Mouse (Mus musculus) midbrain, embryonic 16.5 days (tissue): Measurements from ENCODE around the gene Amd1. TPM values are rescaled to one million over a fixed set of nuclear protein-coding genes. Genes with fewer than 3 reads are reported as not detected.

Source experiments
- ATAC-seq: fragments of 200-750 bp; cut with Nextera tagmentation; 2 replicates; pipeline ENCODE4 v1.8.0; 2017; ENCODE audit warnings: moderate TSS enrichment
- H3K27ac ChIP-seq: fragments of 300-500 bp; sonication (generic); 2 replicates; pipeline ENCODE4 v1.5.1; 2014; ENCODE audit warnings: mild to moderate bottlenecking, low read length, mixed read lengths
- H3K27me3 ChIP-seq: fragments of 300-500 bp; sonication (generic); 2 replicates; pipeline ENCODE4 v1.6.1; 2014; ENCODE audit warnings: low read depth, low read length, mixed read lengths; ENCODE audit not compliant: control insufficient read depth, insufficient read depth
- H3K36me3 ChIP-seq: fragments of 300-500 bp; sonication (generic); 2 replicates; pipeline ENCODE4 v1.6.1; 2014; ENCODE audit warnings: mild to moderate bottlenecking, low read length, moderate library complexity, mixed read lengths; ENCODE audit not compliant: control insufficient read depth, insufficient read depth
- H3K4me1 ChIP-seq: fragments of 300-500 bp; sonication (generic); 2 replicates; pipeline ENCODE4 v1.6.1; 2014; ENCODE audit warnings: mild to moderate bottlenecking, low read length, mixed read lengths; ENCODE audit not compliant: control insufficient read depth, insufficient read depth
- H3K4me2 ChIP-seq: fragments of 300-500 bp; sonication (generic); 2 replicates; pipeline ENCODE4 v1.6.1; 2014; ENCODE audit warnings: mild to moderate bottlenecking, low read length, mixed read lengths
- H3K4me3 ChIP-seq: fragments of 300-500 bp; sonication (generic); 2 replicates; pipeline ENCODE4 v1.5.1; 2014; ENCODE audit warnings: low read depth, mild to moderate bottlenecking, low read length, moderate library complexity, mixed read lengths
- H3K9ac ChIP-seq: fragments of 300-500 bp; sonication (generic); 2 replicates; pipeline ENCODE4 v1.6.1; 2014; ENCODE audit warnings: low read depth, low read length, mixed read lengths
- H3K9me3 ChIP-seq: fragments of 300-500 bp; sonication (generic); replicated peaks from 2 replicates; pipeline ENCODE4 v1.6.1; 2014; ENCODE audit warnings: mild to moderate bottlenecking, low read length, mixed read lengths; ENCODE audit not compliant: control insufficient read depth, poor library complexity, severe bottlenecking
- WGBS: fragments of 180-500 bp; shearing (Covaris S2); extraction: QIAGEN DNeasy Blood & Tissue Kit; methylation state at CpG from one replicate; pipeline ENCODE4 v1.1.7; 2014; 5-methylcytosine and 5-hydroxymethylcytosine counted together
- polyA plus RNA-seq: library from polyadenylated mRNA; unstranded; fragments of >200 nt; fragmentation: Nextera tagmentation; extraction: Ambion mirVana; gene quantifications from 2 replicates; pipeline ENCODE4 v1.2.1, GENCODE M21; 2015

Amd1 gene
- polyA plus RNA-seq, 1 experiment from 2014 or later = 41.9 TPM

- no peaks in the 10 kb centered on the region for H3K27me3 ChIP-seq
- H3K9me3 ChIP-seq = no peaks in the 10 kb centered on the region
- no peaks in the 10 kb centered on the region; the same call in 1 of the 2 replicates for H3K36me3 ChIP-seq
- 76% methylated on average over 10 of the region's 10 CpGs for WGBS
- H3K4me3 ChIP-seq = no peak overlapping the region
- H3K27ac ChIP-seq = no peak overlapping the region
- ATAC-seq = peak; percentile 21; the same call in 1 of the 2 replicates
- H3K9ac ChIP-seq = no peak overlapping the region
- no peak overlapping the region for H3K4me2 ChIP-seq
- no peaks in the 10 kb centered on the region for H3K4me1 ChIP-seq
These were observed 17.7 kb downstream of the Amd1 start for GRCm38 (mm10) chr10:40284179-40284831.

GRCm38 (mm10) chr10:40283636-40284035 lies 18.4 kb downstream of the Amd1 start:
- ATAC-seq = no peak
- no peak overlapping the region for H3K4me2 ChIP-seq
- H3K9me3 ChIP-seq = no peaks in the 10 kb centered on the region
- H3K36me3 ChIP-seq = no peaks in the 10 kb centered on the region; the same call in 1 of the 2 replicates
- H3K9ac ChIP-seq = no peak overlapping the region
- H3K4me3 ChIP-seq = no peak overlapping the region
- no peak overlapping the region for H3K27ac ChIP-seq
- no peaks in the 10 kb centered on the region for H3K4me1 ChIP-seq
- no peaks in the 10 kb centered on the region for H3K27me3 ChIP-seq
- 91% methylated on average over 9 of the region's 9 CpGs for WGBS

- Histone ChIP-seq H3K27ac (no peak overlapping the region), H3K9ac (no peak overlapping the region), H3K27me3 (no peaks in the 10 kb centered on the region), H3K4me2 (no peak overlapping the region), H3K9me3 (no peaks in the 10 kb centered on the region), H3K4me3 (no peak overlapping the region), H3K36me3 (no peaks in the 10 kb centered on the region; the same call in 1 of the 2 replicates), H3K4me1 (no peaks in the 10 kb centered on the region)
- 98% methylated on average over 2 of the region's 2 CpGs for WGBS
- ATAC-seq = no peak
These were observed 20.4 kb downstream of the Amd1 start for GRCm38 (mm10) chr10:40281565-40281964.

GRCm38 (mm10) chr10:40278317-40278716 lies 23.7 kb downstream of the Amd1 start:
- H3K4me1 ChIP-seq = no peaks in the 10 kb centered on the region
- no peaks in the 10 kb centered on the region for H3K36me3 ChIP-seq
- H3K27me3 ChIP-seq = no peaks in the 10 kb centered on the region
- no peaks in the 10 kb centered on the region for H3K9me3 ChIP-seq
- ATAC-seq = no peak
- H3K4me3 ChIP-seq = no peak overlapping the region
- H3K9ac ChIP-seq = no peak overlapping the region
- no peak overlapping the region for H3K4me2 ChIP-seq
- WGBS = 74% methylated on average over 5 of the region's 5 CpGs
- no peak overlapping the region for H3K27ac ChIP-seq

- Histone ChIP-seq H3K4me1 (no peaks in the 10 kb centered on the region), H3K9ac (no peak overlapping the region), H3K27me3 (no peaks in the 10 kb centered on the region), H3K9me3 (no peaks in the 10 kb centered on the region), H3K4me3 (no peak overlapping the region), H3K36me3 (no peaks in the 10 kb centered on the region), H3K4me2 (no peak overlapping the region), H3K27ac (no peak overlapping the region)
- no peak for ATAC-seq
- 77% methylated on average over 7 of the region's 7 CpGs for WGBS
These were observed 26.0 kb downstream of the Amd1 start for GRCm38 (mm10) chr10:40275991-40276390.

GRCm38 (mm10) chr10:40273938-40274337 lies 28.0 kb downstream of the Amd1 start:
- ATAC-seq = no peak
- no peak overlapping the region for H3K4me3 ChIP-seq
- WGBS = 86% methylated on average over 5 of the region's 5 CpGs

GRCm38 (mm10) chr10:40271216-40271615 lies 30.8 kb downstream of the Amd1 start:
- Histone ChIP-seq H3K36me3 (no peaks in the 10 kb centered on the region), H3K4me2 (no peak overlapping the region), H3K4me3 (no peak overlapping the region), H3K27ac (no peak overlapping the region), H3K27me3 (no peaks in the 10 kb centered on the region), H3K9me3 (no peaks in the 10 kb centered on the region), H3K9ac (no peak overlapping the region), H3K4me1 (no peaks in the 10 kb centered on the region)
- 90% methylated on average over 3 of the region's 3 CpGs for WGBS
- ATAC-seq = no peak

More at GRCm38 (mm10) chr10:40273938-40274337, 28.0 kb downstream of the Amd1 start:
- H3K27me3 ChIP-seq = no peaks in the 10 kb centered on the region
- H3K36me3 ChIP-seq = no peaks in the 10 kb centered on the region
- no peak overlapping the region for H3K9ac ChIP-seq
- no peak overlapping the region for H3K27ac ChIP-seq
- H3K4me2 ChIP-seq = no peak overlapping the region
- no peaks in the 10 kb centered on the region for H3K4me1 ChIP-seq
- H3K9me3 ChIP-seq = no peaks in the 10 kb centered on the region

GRCm38 (mm10) chr10:40264920-40265319 lies 37.1 kb downstream of the Amd1 start:
- 81% methylated on average over 3 of the region's 3 CpGs for WGBS
- Histone ChIP-seq H3K4me3 (no peak overlapping the region), H3K27me3 (no peaks in the 10 kb centered on the region), H3K9me3 (no peaks in the 10 kb centered on the region), H3K4me2 (no peak overlapping the region), H3K27ac (no peak overlapping the region), H3K36me3 (no peaks in the 10 kb centered on the region), H3K9ac (no peak overlapping the region), H3K4me1 (no peaks in the 10 kb centered on the region)
- no peak for ATAC-seq

- Histone ChIP-seq H3K27ac (no peak overlapping the region), H3K9me3 (no peaks in the 10 kb centered on the region), H3K9ac (no peak overlapping the region), H3K27me3 (no peaks in the 10 kb centered on the region), H3K4me3 (no peak overlapping the region), H3K36me3 (no peaks in the 10 kb centered on the region), H3K4me1 (peaks cover 1% of the 10 kb centered on the region; the same call in 1 of the 2 replicates), H3K4me2 (no peak overlapping the region)
- 82% methylated on average over 4 of the region's 4 CpGs for WGBS
- no peak for ATAC-seq
These were observed 38.3 kb downstream of the Amd1 start for GRCm38 (mm10) chr10:40263691-40264090.
